Mouse (Mus musculus) testis, adult 2 months (tissue): ENCODE data around the gene Srgap2.

Experiments
- CTCF ChIP-seq: fragments of 200-500 bp; IDR thresholded peaks from 2 replicates; pipeline ENCODE4 v1.5.1; 2012; ENCODE audit warnings: low read depth, mild to moderate bottlenecking, inconsistent platforms, low read length, moderate library complexity; ENCODE audit not compliant: control insufficient read depth, insufficient read depth, insufficient replicate concordance
- POLR2A ChIP-seq: fragments of 200-500 bp; IDR thresholded peaks from 2 replicates; pipeline ENCODE4 v1.6.1; 2012; ENCODE audit warnings: low read depth, mild to moderate bottlenecking, inconsistent platforms, low read length, moderate library complexity; ENCODE audit not compliant: control insufficient read depth

DNA sequence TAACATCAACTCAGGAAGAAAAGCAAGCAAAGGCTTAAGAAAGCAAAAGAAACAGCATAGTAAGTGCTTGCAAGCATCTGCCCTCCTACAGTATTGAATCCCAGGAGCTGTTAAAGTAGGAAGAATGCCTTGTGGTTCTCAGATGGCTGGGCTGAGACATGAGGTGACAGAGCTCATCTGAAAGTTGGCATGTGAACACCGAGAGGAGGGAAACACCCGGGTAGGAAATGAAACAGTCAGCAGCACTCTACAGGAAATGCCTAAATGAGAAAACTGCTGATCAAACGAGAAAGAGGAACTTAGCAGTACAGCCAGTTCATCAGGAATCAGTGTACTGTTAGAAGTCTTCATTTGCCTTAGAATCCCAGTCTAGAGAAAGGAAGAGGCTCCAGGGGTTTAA lies 142.7 kb downstream of the Srgap2 start:
- TF ChIP-seq POLR2A = no peak
- TF ChIP-seq CTCF = no peak
